Mouse (Mus musculus) ovary, postnatal 14 days (tissue): Measurements from ENCODE around the gene Cers5.
"Not testable (repeated sequence)": the region's sequence is repeated elsewhere in the genome, so short reads cannot be mapped to it uniquely, and the experiment has no call there.

Experiments
- DNase-seq: peaks from one replicate; pipeline ENCODE4 v3.0.0; 2022; ENCODE audit warnings: low spot score

Gene Cers5

GRCm38 (mm10) chr15:99790464-99790863 is 17.8 kb upstream of the Cers5 start:
- no peak for DNase-seq

GRCm38 (mm10) chr15:99787625-99788120 is 15.0 kb upstream of the Cers5 start:
- DNase-seq, result peak; percentile 36

- no peak for DNase-seq
These were observed 6.1 kb upstream of the Cers5 start for GRCm38 (mm10) chr15:99778677-99779335.

- DNase-seq, result no peak
These were observed 5.5 kb upstream of the Cers5 start for GRCm38 (mm10) chr15:99778148-99778547.

GRCm38 (mm10) chr15:99772925-99773324 is 240 bp upstream of the Cers5 start:
- DNase-seq, result no peak

GRCm38 (mm10) chr15:99772277-99772880 is 306 bp downstream of the Cers5 start:
- peak; percentile 86 for DNase-seq

- peak; percentile 15 for DNase-seq
These were observed 946 bp downstream of the Cers5 start for GRCm38 (mm10) chr15:99771601-99772276.

- no peak for DNase-seq
These were observed 1.6 kb downstream of the Cers5 start for GRCm38 (mm10) chr15:99771004-99771500.

GRCm38 (mm10) chr15:99768761-99769160 is 3.9 kb downstream of the Cers5 start:
- no peak for DNase-seq

- DNase-seq, result no peak
These were observed 5.2 kb downstream of the Cers5 start for GRCm38 (mm10) chr15:99767467-99767866.

GRCm38 (mm10) chr15:99754204-99754603 is 18.5 kb downstream of the Cers5 start:
- no peak for DNase-seq

GRCm38 (mm10) chr15:99740229-99740628 is 32.5 kb downstream of the Cers5 start:
- no peak for DNase-seq

- no peak for DNase-seq
These were observed 36.0 kb downstream of the Cers5 start for GRCm38 (mm10) chr15:99736675-99737074.

GRCm38 (mm10) chr15:99735631-99736030 is 37.1 kb downstream of the Cers5 start:
- DNase-seq, result peak; percentile 100

GRCm38 (mm10) chr15:99733186-99733585 is 39.5 kb downstream of the Cers5 start:
- no peak for DNase-seq

GRCm38 (mm10) chr15:99731678-99732077 is 41.0 kb downstream of the Cers5 start:
- no peak for DNase-seq

- DNase-seq, result no peak
These were observed 41.5 kb downstream of the Cers5 start for GRCm38 (mm10) chr15:99731167-99731566.

- DNase-seq, result no peak
These were observed 43.5 kb downstream of the Cers5 start for GRCm38 (mm10) chr15:99729056-99729783.

- DNase-seq, result no peak
These were observed 44.5 kb downstream of the Cers5 start for GRCm38 (mm10) chr15:99728211-99728610.

GRCm38 (mm10) chr15:99727525-99727924 is 45.2 kb downstream of the Cers5 start:
- no peak for DNase-seq

GRCm38 (mm10) chr15:99727039-99727438 is 45.6 kb downstream of the Cers5 start:
- not testable (repeated sequence) for DNase-seq

- DNase-seq, result no peak
These were observed 46.1 kb downstream of the Cers5 start for GRCm38 (mm10) chr15:99726549-99726948.
